Mouse (Mus musculus): Measurements from ENCODE around the gene Endov. TPM values are rescaled to one million over a fixed set of nuclear protein-coding genes. Genes with fewer than 3 reads are reported as not detected.

The Endov gene
- total and polyA plus RNA-seq, 3 experiments: 13.0 to 18.5 (median 13.3) TPM

GRCm38 (mm10) chr11:119547951-119548591 is 56.9 kb downstream of the Endov start:
- DNase-seq (ENCODE audit: extremely low read depth): no peak
- dilution Hi-C loops (cut with MboI; ENCODE audit: extremely low pct_ligation_motif_present, extremely low pct_unique_long_range_greater_than_20kb, low sequenced_read_pairs) (no loop called here), in situ Hi-C loops (cut with MboI; ENCODE audit: low pct_ligation_motif_present, low pct_unique_long_range_greater_than_20kb, low sequenced_read_pairs) (no loop called here)
- no peak for TF ChIP-seq E2F4 (IDR thresholded peaks at IDR 0.05; ENCODE audit: insufficient replicate concordance, low read depth, low read length)
- TF ChIP-seq MYC (IDR thresholded peaks at IDR 0.05; ENCODE audit: low read depth, low read length): no peak
- no peak for TF ChIP-seq ZKSCAN1 (IDR thresholded peaks at IDR 0.05; ENCODE audit: borderline replicate concordance, low read depth, low read length)
- TF ChIP-seq PAX5 (IDR thresholded peaks at IDR 0.05; ENCODE audit: low read length): no peak
- TF ChIP-seq NELFE (IDR thresholded peaks at IDR 0.05; ENCODE audit: low read depth, low read length): no peak
- no peak for TF ChIP-seq BHLHE40 (IDR thresholded peaks at IDR 0.05; ENCODE audit: low read depth, low read length)
- no peak for TF ChIP-seq GABPA (IDR thresholded peaks at IDR 0.05; ENCODE audit: insufficient replicate concordance, low read depth, low read length)
- no peak for TF ChIP-seq EP300 (IDR thresholded peaks at IDR 0.05; ENCODE audit: low read length)
- TF ChIP-seq NRF1 (IDR thresholded peaks at IDR 0.05; ENCODE audit: low read depth, low read length): no peak
- no peak for TF ChIP-seq ZNF384 (IDR thresholded peaks at IDR 0.05; ENCODE audit: low read depth, low read length)
- no peak for TF ChIP-seq UBTF (IDR thresholded peaks at IDR 0.05; ENCODE audit: low read depth, low read length)
- no peak for TF ChIP-seq TCF12 (IDR thresholded peaks at IDR 0.05; ENCODE audit: low read depth, low read length)
- no peak for TF ChIP-seq HCFC1 (IDR thresholded peaks at IDR 0.05; ENCODE audit: low read depth, low read length)
- no peak for TF ChIP-seq CHD2 (IDR thresholded peaks at IDR 0.05; ENCODE audit: low read length)
- Histone ChIP-seq H3K36me3 (replicated peaks in 1 of 2; ENCODE audit: control insufficient read depth in 1 of 2, insufficient read depth in 1 of 2, low read length in 1 of 2) (no peaks in the 10 kb centered on the region), H3K9ac (ENCODE audit: insufficient read depth, low read depth) (no peak overlapping the region), H3K27ac (ENCODE audit: insufficient read depth, low read depth) (no peak overlapping the region), H3K27me3 (replicated peaks) (peaks cover 44% of the 10 kb centered on the region), H3K79me2 (replicated peaks; ENCODE audit: control insufficient read depth, extremely low read depth, insufficient read depth, poor library complexity, severe bottlenecking) (no peaks in the 10 kb centered on the region), H3K9me3 (replicated peaks; ENCODE audit: low read length) (peaks cover 34% of the 10 kb centered on the region), H3K4me2 (ENCODE audit: insufficient read depth, low read depth, poor library complexity, severe bottlenecking) (no peak overlapping the region), H3K4me1 (ENCODE audit: control insufficient read depth in 1 of 2, insufficient read depth in 2 of 2) (peaks cover 3 to 6% of the 10 kb centered on the region in 2 experiments; a peak in 2 of 4 replicates), H3K4me3 (replicated peaks in 1 of 3; ENCODE audit: low read depth in 2 of 3, low read length in 2 of 3, poor library complexity in 1 of 3) (no peak overlapping the region)

DNA sequence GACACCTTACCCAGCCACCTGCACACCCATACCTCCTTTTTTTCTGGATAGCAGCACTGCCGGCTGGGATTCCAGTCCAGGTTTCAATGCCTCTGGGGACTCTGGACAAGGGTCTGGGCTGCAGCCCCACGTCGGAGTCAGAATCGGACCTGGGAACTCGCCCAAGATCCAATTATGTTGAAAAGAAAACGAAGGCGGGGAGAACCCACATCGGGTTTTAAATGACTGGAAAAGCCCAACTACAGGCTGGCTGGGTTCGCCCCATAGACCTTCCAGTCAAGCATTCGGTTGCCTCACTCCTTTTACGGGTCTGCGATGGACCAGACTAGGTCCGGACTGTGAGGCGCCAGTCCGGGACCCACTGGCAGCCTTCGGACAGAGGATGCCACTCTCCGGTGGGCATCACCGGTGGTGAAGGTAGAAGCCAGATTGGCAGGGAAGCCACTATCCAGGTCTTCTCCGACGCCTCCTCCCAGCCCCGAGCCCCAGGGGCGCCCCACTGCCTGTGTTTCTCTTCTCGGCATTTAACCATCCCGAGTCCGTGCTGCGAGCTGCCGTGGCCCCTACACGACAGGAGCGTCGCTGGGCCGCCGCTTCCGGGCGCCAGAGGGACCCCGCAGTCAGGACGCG is 57.7 kb downstream of the Endov start:
- no peak for DNase-seq (ENCODE audit: extremely low read depth)
- Histone ChIP-seq H3K9me3 (replicated peaks; ENCODE audit: low read length) (peaks cover 34% of the 10 kb centered on the region), H3K4me1 (ENCODE audit: control insufficient read depth in 1 of 2, insufficient read depth in 2 of 2) (peaks cover 3 to 6% of the 10 kb centered on the region in 2 experiments; a peak in 2 of 4 replicates), H3K9ac (ENCODE audit: insufficient read depth, low read depth) (no peak overlapping the region), H3K27me3 (replicated peaks) (peaks cover 44% of the 10 kb centered on the region), H3K4me2 (ENCODE audit: insufficient read depth, low read depth, poor library complexity, severe bottlenecking) (no peak overlapping the region), H3K79me2 (replicated peaks; ENCODE audit: control insufficient read depth, extremely low read depth, insufficient read depth, poor library complexity, severe bottlenecking) (no peaks in the 10 kb centered on the region), H3K4me3 (replicated peaks in 1 of 3; ENCODE audit: low read depth in 2 of 3, low read length in 2 of 3, poor library complexity in 1 of 3) (no peak overlapping the region), H3K27ac (ENCODE audit: insufficient read depth, low read depth) (no peak overlapping the region), H3K36me3 (replicated peaks in 1 of 2; ENCODE audit: control insufficient read depth in 1 of 2, insufficient read depth in 1 of 2, low read length in 1 of 2) (no peaks in the 10 kb centered on the region)
- no peak for TF ChIP-seq SIN3A (IDR thresholded peaks at IDR 0.05; ENCODE audit: low read length)
- no peak for TF ChIP-seq ETS1 (conservative IDR thresholded peaks at IDR 0.05; ENCODE audit: low read depth, low read length)
- TF ChIP-seq MYC (IDR thresholded peaks at IDR 0.05; ENCODE audit: low read depth, low read length): no peak
- no peak for TF ChIP-seq ELF1 (IDR thresholded peaks at IDR 0.05; ENCODE audit: low read depth, low read length)
- TF ChIP-seq HCFC1 (IDR thresholded peaks at IDR 0.05; ENCODE audit: low read depth, low read length): no peak
- no peak for TF ChIP-seq JUN (IDR thresholded peaks at IDR 0.05; ENCODE audit: insufficient read depth, low read depth, low read length)
- no peak for TF ChIP-seq CHD1 (IDR thresholded peaks at IDR 0.05; ENCODE audit: low read depth, low read length)
- TF ChIP-seq ZKSCAN1 (IDR thresholded peaks at IDR 0.05; ENCODE audit: borderline replicate concordance, low read depth, low read length): no peak
- no peak for TF ChIP-seq SMC3 (IDR thresholded peaks at IDR 0.05; ENCODE audit: low read depth, low read length)
- no peak for TF ChIP-seq MAZ (IDR thresholded peaks at IDR 0.05; ENCODE audit: low read depth, low read length)
- no peak for TF ChIP-seq USF2 (conservative IDR thresholded peaks at IDR 0.05; ENCODE audit: low read depth, low read length)
- TF ChIP-seq CHD2 (IDR thresholded peaks at IDR 0.05; ENCODE audit: low read length): no peak
- TF ChIP-seq POLR2A (IDR thresholded peaks at IDR 0.05; ENCODE audit: low read depth, low read length): no peak
- TF ChIP-seq UBTF (IDR thresholded peaks at IDR 0.05; ENCODE audit: low read depth, low read length): no peak
- TF ChIP-seq CTCF (conservative IDR thresholded peaks at IDR 0.05 in 1 of 2, IDR thresholded peaks at IDR 0.05 in 1 of 2; ENCODE audit: low read depth in 2 of 2, low read length in 2 of 2): no peak
- TF ChIP-seq RCOR1 (conservative IDR thresholded peaks at IDR 0.05; ENCODE audit: low read depth, low read length): no peak
- in situ Hi-C loops (cut with MboI; ENCODE audit: low pct_ligation_motif_present, low pct_unique_long_range_greater_than_20kb, low sequenced_read_pairs): no loop called here
- dilution Hi-C loops (cut with MboI; ENCODE audit: extremely low pct_ligation_motif_present, extremely low pct_unique_long_range_greater_than_20kb, low sequenced_read_pairs): no loop called here
